Mouse (Mus musculus): Measurements from ENCODE around the gene Cog4. TPM values are rescaled to one million over a fixed set of nuclear protein-coding genes. Genes with fewer than 3 reads are reported as not detected.

Cog4 gene
- total RNA-seq, 2 experiments from 2014 or later = 38.9 to 44.1 TPM

Other genes starting within 250 kb of the Cog4 start
- 10 to 100 TPM; 12.5 to 15.4 TPM for gene Vac14, start 228.0 kb upstream of the Cog4 start, total RNA-seq (2021)
- gene Mtss1l, start 125.1 kb upstream of the Cog4 start, total RNA-seq (2021) = 10 to 100 TPM; 44.3 to 47.6 TPM
- gene Il34, start 40.7 kb upstream of the Cog4 start, total RNA-seq (2021) = 10 to 100 TPM; 15.6 to 20.0 TPM
- gene Sf3b3, start 187 bp downstream of the Cog4 start, total RNA-seq (2021) = 10 to 100 TPM; 24.2 to 29.3 TPM
- 1 to 10 TPM; 3.3 to 4.1 TPM for gene Fuk, start 55.9 kb downstream of the Cog4 start, total RNA-seq (2021)
- gene St3gal2, start 73.3 kb downstream of the Cog4 start, total RNA-seq (2021) = 10 to 100 TPM; 32.0 to 35.6 TPM
- 10 to 100 TPM; 29.8 to 31.2 TPM for gene Ddx19a, start 151.2 kb downstream of the Cog4 start, total RNA-seq (2021)
- gene Ddx19b, start 185.2 kb downstream of the Cog4 start, total RNA-seq (2021) = 10 to 100 TPM in 1 of 2 experiments, 1 to 10 TPM in 1; 9.3 to 11.0 TPM
- gene Aars, start 186.5 kb downstream of the Cog4 start, total RNA-seq (2021) = 10 to 100 TPM; 46.3 to 53.3 TPM
- not detected for gene Exosc6, start 209.7 kb downstream of the Cog4 start, total RNA-seq (2021)
- under 1 TPM; 0.53 to 0.96 TPM for gene Clec18a, start 245.8 kb downstream of the Cog4 start, total RNA-seq (2021)
- gene Pdpr, start 248.0 kb downstream of the Cog4 start, total RNA-seq (2021) = 10 to 100 TPM; 65.9 to 84.2 TPM